Mouse (Mus musculus) midbrain, embryonic 11.5 days (tissue): ENCODE results near the gene Zfp839. TPM values are rescaled to one million over a fixed set of nuclear protein-coding genes. Genes with fewer than 3 reads are reported as not detected.
A peak's percentile ranks its signal among the peaks of the same experiment; 100 is the strongest.

Source experiments
- ATAC-seq: fragments of 200-750 bp; cut with Nextera tagmentation; 2 replicates; pipeline ENCODE4 v1.8.0; 2017; ENCODE audit warnings: moderate TSS enrichment, moderate library complexity; ENCODE audit not compliant: low FRiP score
- DNase-seq: peaks from one replicate; pipeline ENCODE4 v3.0.0; 2015; ENCODE audit warnings: low spot score; ENCODE audit errors: missing footprints
- H3K27ac ChIP-seq: fragments of 300-500 bp; sonication (generic); 2 replicates; pipeline ENCODE4 v1.5.1; 2014; ENCODE audit warnings: low read depth, low read length
- H3K27me3 ChIP-seq: fragments of 300-500 bp; sonication (generic); 2 replicates; pipeline ENCODE4 v1.6.1; 2014; ENCODE audit warnings: mild to moderate bottlenecking, low read length, moderate library complexity, mixed read lengths; ENCODE audit not compliant: control insufficient read depth, insufficient read depth
- H3K36me3 ChIP-seq: fragments of 300-500 bp; sonication (generic); 2 replicates; pipeline ENCODE4 v1.6.1; 2014; ENCODE audit warnings: mild to moderate bottlenecking, low read length, moderate library complexity, mixed read lengths; ENCODE audit not compliant: control insufficient read depth, insufficient read depth
- H3K4me1 ChIP-seq: fragments of 300-500 bp; sonication (generic); 2 replicates; pipeline ENCODE4 v1.6.1; 2014; ENCODE audit warnings: low read length; ENCODE audit not compliant: control insufficient read depth, insufficient read depth
- H3K4me2 ChIP-seq: fragments of 300-500 bp; sonication (generic); 2 replicates; pipeline ENCODE4 v1.6.1; 2014; ENCODE audit warnings: mild to moderate bottlenecking, moderate library complexity
- H3K4me3 ChIP-seq: fragments of 300-500 bp; sonication (generic); 2 replicates; pipeline ENCODE4 v1.5.1; 2014; ENCODE audit warnings: low read depth, low read length
- H3K9ac ChIP-seq: fragments of 300-500 bp; sonication (generic); 2 replicates; pipeline ENCODE4 v1.6.1; 2014; ENCODE audit warnings: low read length
- H3K9me3 ChIP-seq: fragments of 300-500 bp; sonication (generic); 2 replicates; pipeline ENCODE4 v1.6.1; 2016; ENCODE audit warnings: low read length; ENCODE audit not compliant: control insufficient read depth
- WGBS: fragments of 180-500 bp; shearing (Covaris S2); extraction: QIAGEN DNeasy Blood & Tissue Kit; methylation state at CpG from one replicate; pipeline ENCODE4 v1.1.7; 2014; 5-methylcytosine and 5-hydroxymethylcytosine counted together
- polyA plus RNA-seq: library from polyadenylated mRNA; unstranded; fragments of >200 nt; fragmentation: Nextera tagmentation; extraction: Ambion mirVana; gene quantifications from 2 replicates; pipeline ENCODE4 v1.2.1, GENCODE M21; 2014

Gene Zfp839
- polyA plus RNA-seq = 1.4 and 1.8 TPM in 2 replicates

GRCm38 (mm10) chr12:110850010-110850928 lies at the start of gene Zfp839:
TSS of gene Zfp839 (plus strand) at chr12:110850253.
- H3K4me1 ChIP-seq = peaks cover 15% of the 10 kb centered on the region
- peak; percentile 98 for DNase-seq
- under 1% methylated on average over 89 of the region's 89 CpGs for WGBS
- H3K36me3 ChIP-seq = no peaks in the 10 kb centered on the region
- peak within 1 kb of the TSS; percentile 83 for H3K9ac ChIP-seq
- H3K9me3 ChIP-seq = no peaks in the 10 kb centered on the region
- H3K27ac ChIP-seq = no peak within 1 kb of the TSS
- H3K4me2 ChIP-seq = peak within 1 kb of the TSS; percentile 52
- H3K27me3 ChIP-seq = no peaks in the 10 kb centered on the region; the same call in 1 of the 2 replicates
- peak within 1 kb of the TSS; percentile 73 for H3K4me3 ChIP-seq
- peak; percentile 79 for ATAC-seq

- Histone ChIP-seq H3K27ac (no peak overlapping the region), H3K36me3 (no peaks in the 10 kb centered on the region), H3K4me1 (0 out of 2 replicates have a peak, but pooled peaks cover 3% of the 10 kb centered on the region), H3K9me3 (no peaks in the 10 kb centered on the region), H3K27me3 (no peaks in the 10 kb centered on the region), H3K9ac (no peak overlapping the region), H3K4me2 (no peak overlapping the region), H3K4me3 (no peak overlapping the region)
- no peak for ATAC-seq
- peak; percentile 73 for DNase-seq
- 85% methylated on average over 10 of the region's 10 CpGs for WGBS
These were observed 48.1 kb upstream of the Zfp839 start for GRCm38 (mm10) chr12:110801876-110802464.

- H3K4me1 ChIP-seq = 0 out of 2 replicates have a peak, but pooled peaks cover 4% of the 10 kb centered on the region
- no peak overlapping the region for H3K4me3 ChIP-seq
- H3K27me3 ChIP-seq = no peaks in the 10 kb centered on the region
- no peak overlapping the region for H3K4me2 ChIP-seq
- H3K36me3 ChIP-seq = no peaks in the 10 kb centered on the region
- ATAC-seq (no peak), DNase-seq (peak; percentile 80)
- H3K9me3 ChIP-seq = no peaks in the 10 kb centered on the region
- H3K27ac ChIP-seq = no peak overlapping the region
- H3K9ac ChIP-seq = no peak overlapping the region
- WGBS = 90% methylated on average over 5 of the region's 5 CpGs
These were observed 47.3 kb upstream of the Zfp839 start for GRCm38 (mm10) chr12:110802674-110803297.

GRCm38 (mm10) chr12:110804261-110804660 lies 45.8 kb upstream of the Zfp839 start:
- peak; percentile 71 for DNase-seq
- WGBS = 41% methylated on average over 10 of the region's 10 CpGs

GRCm38 (mm10) chr12:110806301-110806970 lies 43.6 kb upstream of the Zfp839 start:
- no peak overlapping the region for H3K4me2 ChIP-seq
- H3K27ac ChIP-seq = no peak overlapping the region
- H3K36me3 ChIP-seq = no peaks in the 10 kb centered on the region
- WGBS = 77% methylated on average over 3 of the region's 3 CpGs
- peak; percentile 80 for DNase-seq
- H3K4me3 ChIP-seq = no peak overlapping the region
- ATAC-seq = no peak
- no peaks in the 10 kb centered on the region for H3K9me3 ChIP-seq
- H3K9ac ChIP-seq = no peak overlapping the region
- H3K27me3 ChIP-seq = no peaks in the 10 kb centered on the region
- H3K4me1 ChIP-seq = peaks cover 11% of the 10 kb centered on the region

More at GRCm38 (mm10) chr12:110804261-110804660, 45.8 kb upstream of the Zfp839 start:
- no peaks in the 10 kb centered on the region for H3K9me3 ChIP-seq
- no peak overlapping the region for H3K4me2 ChIP-seq
- no peak overlapping the region for H3K4me3 ChIP-seq
- H3K9ac ChIP-seq = no peak overlapping the region
- ATAC-seq = peak; percentile 62; the same call in 1 of the 2 replicates
- no peaks in the 10 kb centered on the region for H3K27me3 ChIP-seq
- H3K4me1 ChIP-seq = peaks cover 11% of the 10 kb centered on the region
- no peaks in the 10 kb centered on the region for H3K36me3 ChIP-seq
- H3K27ac ChIP-seq = no peak overlapping the region

- H3K9me3 ChIP-seq = no peaks in the 10 kb centered on the region
- no peak overlapping the region for H3K27ac ChIP-seq
- WGBS = 25% methylated on average over 10 of the region's 10 CpGs
- H3K4me2 ChIP-seq = no peak overlapping the region
- H3K27me3 ChIP-seq = no peaks in the 10 kb centered on the region
- no peak overlapping the region; the same call in 1 of the 2 replicates for H3K9ac ChIP-seq
- no peak overlapping the region for H3K4me3 ChIP-seq
- no peaks in the 10 kb centered on the region; the same call in 1 of the 2 replicates for H3K36me3 ChIP-seq
- peaks cover 11% of the 10 kb centered on the region for H3K4me1 ChIP-seq
- ATAC-seq (no peak), DNase-seq (peak; percentile 83)
These were observed 41.6 kb upstream of the Zfp839 start for GRCm38 (mm10) chr12:110808430-110808829.

- ATAC-seq (no peak), DNase-seq (no peak)
- Histone ChIP-seq H3K27me3 (no peaks in the 10 kb centered on the region), H3K9ac (no peak overlapping the region), H3K27ac (no peak overlapping the region), H3K9me3 (no peaks in the 10 kb centered on the region), H3K4me1 (peaks cover 11% of the 10 kb centered on the region), H3K36me3 (no peaks in the 10 kb centered on the region; the same call in 1 of the 2 replicates), H3K4me2 (no peak overlapping the region), H3K4me3 (no peak overlapping the region)
- 88% methylated on average over 5 of the region's 5 CpGs for WGBS
These were observed 41.2 kb upstream of the Zfp839 start for GRCm38 (mm10) chr12:110808848-110809247.

- Histone ChIP-seq H3K4me1 (peaks cover 6% of the 10 kb centered on the region), H3K4me2 (no peak overlapping the region), H3K9me3 (no peaks in the 10 kb centered on the region), H3K27ac (no peak overlapping the region), H3K27me3 (no peaks in the 10 kb centered on the region), H3K4me3 (no peak overlapping the region), H3K36me3 (no peaks in the 10 kb centered on the region; the same call in 1 of the 2 replicates), H3K9ac (no peak overlapping the region)
- DNase-seq = no peak
- 92% methylated on average over 9 of the region's 9 CpGs for WGBS
- no peak for ATAC-seq
These were observed 36.9 kb upstream of the Zfp839 start for GRCm38 (mm10) chr12:110813132-110813531.
